Mouse (Mus musculus) T-helper 17 cell (primary cell): ENCODE results near the gene Ppard.

Source experiments
- in situ Hi-C, 2 experiments: fragments of 300-600 bp; cut with MboI, MseI; formaldehyde crosslinking; loops; 1 replicate in 1 of 2; 2 replicates in 1 of 2; pipeline ENCODE4 v1.15.1; 2025; ENCODE audit warnings: high pct_unique_total_duplicates in 2 of 2

Gene Ppard

DNA sequence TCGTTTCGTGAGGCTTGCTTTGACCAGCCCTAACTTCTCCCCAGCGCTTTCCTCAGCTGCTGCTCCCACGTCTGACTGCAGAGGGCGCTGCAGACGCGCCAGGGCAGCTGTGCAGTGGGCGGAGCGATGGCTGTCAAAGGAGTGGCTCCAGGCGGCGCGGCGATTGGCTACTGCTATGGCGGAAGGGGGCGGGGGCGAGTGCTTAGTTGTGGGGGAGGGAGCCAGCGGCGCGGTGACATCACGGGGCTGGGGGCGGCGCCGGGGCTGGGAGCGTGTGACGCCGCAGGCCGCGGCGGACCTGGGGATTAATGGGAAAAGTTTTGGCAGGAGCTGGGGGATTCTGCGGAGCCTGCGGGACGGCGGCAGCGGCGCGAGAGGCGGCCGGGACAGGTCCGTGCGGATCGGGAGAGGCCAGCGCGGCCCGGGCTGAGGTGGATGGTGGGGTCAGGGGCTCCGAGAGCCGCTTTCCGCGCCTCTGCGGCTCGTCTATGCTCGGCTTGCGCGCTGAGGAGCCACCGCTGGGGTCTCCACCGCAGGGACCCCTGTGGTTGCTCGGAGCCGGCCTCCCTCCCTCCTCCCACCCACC is at the start of gene Ppard:
Ppard (plus strand) TSS at position 226 of the 586 bp plus-strand sequence.
- in situ Hi-C loops: no loop called here

DNA sequence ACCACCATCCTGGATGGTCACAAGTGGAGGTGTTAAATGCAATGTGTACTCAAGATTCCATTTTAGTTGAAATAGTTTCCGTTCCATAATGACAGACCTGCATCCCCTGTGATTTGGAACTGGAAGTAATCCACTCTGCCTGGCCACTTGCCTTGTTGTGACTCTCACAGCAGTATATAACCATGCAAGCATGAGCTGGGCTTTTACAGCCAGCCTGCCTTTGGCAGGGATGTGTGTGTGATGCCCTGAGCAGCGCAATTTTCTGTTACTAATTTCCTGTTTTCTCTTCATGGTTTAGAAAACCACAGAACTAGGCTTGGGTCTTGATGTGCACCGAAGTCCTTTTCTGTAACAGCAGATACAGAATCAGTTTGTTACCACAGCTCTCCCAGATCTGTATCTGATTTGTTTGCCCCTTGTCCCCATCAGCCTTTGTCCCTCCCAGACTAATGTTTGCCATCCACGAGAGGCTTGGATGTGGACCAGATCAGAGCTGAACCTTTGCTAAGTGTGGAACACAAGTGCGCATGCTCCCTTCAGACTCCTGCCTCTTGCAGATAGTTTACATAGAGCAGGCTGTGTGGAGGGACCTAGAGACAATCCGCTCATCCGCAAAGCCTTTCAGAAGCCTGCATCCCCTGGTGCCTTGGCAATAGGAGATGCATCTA is 47.4 kb upstream of the Ppard start:
- in situ Hi-C loops: no loop called here

DNA sequence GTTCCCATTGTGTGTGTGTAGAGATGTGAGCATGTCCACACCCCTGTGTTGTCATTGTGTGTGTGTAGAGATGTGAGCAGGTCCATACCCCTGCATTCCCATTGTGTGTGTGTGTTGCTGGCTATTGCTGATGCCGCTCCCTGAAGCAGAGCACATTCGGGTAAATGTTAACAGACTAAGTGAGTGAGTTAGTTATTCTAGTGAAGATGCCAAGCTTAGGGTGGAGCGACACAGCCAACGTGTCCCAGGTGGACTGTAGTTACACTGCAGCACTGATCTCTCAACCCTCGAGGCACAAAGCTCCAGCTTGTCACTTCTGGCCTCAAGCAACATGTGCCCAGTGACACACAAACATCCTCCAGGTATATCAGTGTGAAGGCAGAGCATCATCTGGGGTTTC is 44.2 kb upstream of the Ppard start:
- in situ Hi-C loops: no loop called here

DNA sequence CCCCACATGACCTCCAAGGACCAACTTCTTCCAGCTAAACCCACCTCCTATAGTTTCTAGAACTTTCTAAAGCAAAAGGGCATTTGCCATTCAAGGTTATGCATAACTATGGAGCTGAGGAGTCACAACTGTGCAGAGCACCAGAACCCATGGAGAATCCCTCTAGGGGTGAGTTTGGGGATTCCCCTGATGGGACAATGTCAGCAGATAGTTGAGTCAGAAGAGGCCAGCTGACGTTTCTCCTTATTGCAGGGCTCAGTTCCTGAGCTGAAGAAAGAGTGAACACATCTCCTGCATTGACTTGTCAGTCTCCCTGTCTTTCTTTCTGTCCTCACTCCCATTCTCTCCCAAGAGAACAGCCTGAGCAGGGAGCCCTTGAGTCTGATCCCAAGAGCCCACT is 39.7 kb upstream of the Ppard start:
- in situ Hi-C loops: no loop called here

DNA sequence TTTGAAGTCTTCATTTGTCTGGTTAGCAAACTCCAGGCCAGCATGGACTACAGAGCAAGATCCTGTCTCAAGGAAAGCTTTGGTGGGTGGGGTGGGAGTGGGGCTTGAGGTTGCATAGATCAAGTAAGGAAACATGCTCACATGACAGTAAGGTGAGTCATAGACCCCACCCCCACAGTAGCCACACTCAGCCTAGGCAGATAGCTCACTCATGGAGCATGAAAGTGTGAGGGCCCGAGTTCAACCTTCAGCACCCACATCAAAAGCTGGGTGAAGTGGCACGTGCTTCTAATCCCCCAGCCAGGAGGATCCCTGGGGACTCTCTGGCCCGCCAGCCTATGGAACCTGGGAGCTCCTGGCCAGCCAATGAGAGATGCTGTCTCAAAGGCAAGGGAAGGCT is 38.9 kb upstream of the Ppard start:
- in situ Hi-C loops: no loop called here

DNA sequence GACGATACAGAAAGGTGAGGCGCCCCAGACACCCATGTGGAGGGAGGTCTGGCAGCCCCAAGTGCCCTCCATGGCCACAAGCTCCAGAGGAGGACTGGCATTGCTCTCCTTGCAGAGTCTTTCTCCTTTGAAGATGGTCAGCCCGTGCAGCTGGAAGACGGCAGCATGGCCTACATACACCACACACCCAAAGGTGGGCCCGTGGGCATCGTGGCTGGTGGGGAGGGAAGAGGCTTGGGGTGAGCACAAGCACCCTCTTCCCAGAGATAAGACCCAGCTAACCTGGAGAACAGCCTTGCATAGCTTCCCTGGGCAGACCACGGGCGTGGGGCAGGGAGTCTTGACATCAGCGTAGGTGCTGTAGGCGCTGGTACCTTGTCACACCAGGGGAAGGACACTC is 37.5 kb upstream of the Ppard start:
- in situ Hi-C loops: no loop called here

DNA sequence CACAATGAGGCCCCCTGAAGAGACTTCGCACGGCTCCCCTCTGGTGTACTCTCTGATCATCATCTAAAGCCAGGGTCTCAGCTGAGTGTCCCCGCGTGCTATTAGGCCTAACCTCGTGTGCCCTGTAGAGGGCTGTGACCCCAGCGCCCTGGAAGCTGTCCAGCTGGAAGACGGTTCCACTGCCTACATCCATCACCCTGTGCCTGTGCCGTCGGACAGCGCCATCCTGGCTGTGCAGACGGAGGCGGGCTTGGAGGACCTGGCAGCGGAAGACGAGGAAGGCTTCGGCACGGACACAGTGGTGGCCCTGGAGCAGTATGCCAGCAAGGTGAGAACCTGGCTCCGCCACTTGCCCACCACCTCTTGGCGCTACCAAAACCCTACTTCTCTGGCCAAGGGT is 34.9 kb upstream of the Ppard start:
- in situ Hi-C loops: no loop called here

DNA sequence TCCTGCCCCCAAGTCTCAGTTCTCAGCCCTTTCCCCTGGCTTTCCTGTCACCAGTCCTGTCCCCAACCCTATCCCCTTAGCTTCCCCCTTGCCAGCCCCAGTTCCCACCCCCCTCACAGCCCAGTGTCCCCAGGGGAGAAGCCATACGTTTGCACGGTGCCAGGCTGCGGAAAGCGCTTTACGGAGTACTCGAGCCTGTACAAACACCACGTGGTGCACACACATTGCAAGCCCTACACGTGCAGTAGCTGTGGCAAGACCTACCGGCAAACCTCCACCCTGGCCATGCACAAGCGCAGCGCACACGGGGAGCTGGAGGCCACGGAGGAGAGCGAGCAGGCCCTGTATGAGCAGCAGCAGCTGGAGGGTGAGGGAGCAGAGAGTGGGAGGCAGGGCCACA is 30.5 kb upstream of the Ppard start:
- in situ Hi-C loops: loop anchor here in 1 of 2 experiments (10.0 kb wide), 1 partner anchor 493 kb away; the partner anchor contains the start of genes Mapk14 and Slc26a8

DNA sequence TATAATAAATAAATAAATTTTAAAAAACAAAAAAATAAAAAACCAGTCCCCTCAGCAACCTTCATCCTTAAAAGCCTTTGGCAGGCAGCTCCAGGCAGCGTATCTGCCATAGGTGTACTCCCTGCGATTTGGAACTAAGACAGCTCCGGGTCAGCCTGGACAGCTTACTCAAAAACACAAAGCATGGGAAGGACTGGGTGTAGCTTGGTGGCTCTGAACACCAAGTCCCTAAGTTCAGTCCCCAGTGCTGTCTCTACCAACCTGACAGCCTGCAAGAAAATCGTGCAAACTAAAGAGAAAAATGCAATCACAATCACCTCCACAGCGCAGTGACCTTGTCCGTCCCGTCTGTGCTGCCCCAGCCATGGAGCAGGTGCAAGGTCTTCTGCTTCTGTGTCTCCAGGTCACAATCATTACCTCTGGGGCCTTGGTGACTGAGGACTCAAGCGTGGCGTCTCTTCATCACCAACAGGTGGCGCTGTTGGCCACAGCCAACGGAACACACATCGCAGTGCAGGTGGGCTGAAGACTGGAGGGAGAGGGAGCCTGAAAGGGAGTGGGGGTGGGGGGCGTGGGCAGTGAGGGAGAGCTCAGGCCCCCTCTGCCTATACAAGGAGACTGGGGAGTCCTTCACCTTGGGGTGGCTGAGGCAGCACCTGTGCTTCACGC is 28.3 kb upstream of the Ppard start:
- in situ Hi-C loops: loop anchor here in 1 of 2 experiments (10.0 kb wide), 1 partner anchor 491 kb away; the partner anchor contains the start of genes Mapk14 and Slc26a8

DNA sequence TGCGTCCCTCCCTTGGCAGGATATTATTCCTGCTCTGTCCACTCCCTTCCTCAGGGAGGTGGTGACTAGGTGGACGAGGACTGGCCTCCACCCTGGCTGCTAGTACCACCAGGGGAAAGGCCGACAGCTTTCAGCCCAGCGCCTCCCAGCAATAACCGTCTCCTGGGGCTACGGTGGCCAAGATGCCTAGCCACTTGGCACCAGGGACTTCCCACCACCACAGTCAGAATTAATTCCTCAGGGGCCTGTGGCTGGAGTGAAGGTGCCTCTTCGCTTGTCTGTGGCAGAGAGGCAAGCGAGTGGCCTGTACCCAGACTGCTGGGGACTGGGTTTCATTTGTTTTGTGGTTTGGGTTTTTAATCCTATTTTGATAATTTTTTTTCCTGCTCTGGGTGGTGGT is 27.1 kb upstream of the Ppard start:
- in situ Hi-C loops: loop anchor here in 1 of 2 experiments (10.0 kb wide), 1 partner anchor 489 kb away; the partner anchor contains the start of genes Mapk14 and Slc26a8

DNA sequence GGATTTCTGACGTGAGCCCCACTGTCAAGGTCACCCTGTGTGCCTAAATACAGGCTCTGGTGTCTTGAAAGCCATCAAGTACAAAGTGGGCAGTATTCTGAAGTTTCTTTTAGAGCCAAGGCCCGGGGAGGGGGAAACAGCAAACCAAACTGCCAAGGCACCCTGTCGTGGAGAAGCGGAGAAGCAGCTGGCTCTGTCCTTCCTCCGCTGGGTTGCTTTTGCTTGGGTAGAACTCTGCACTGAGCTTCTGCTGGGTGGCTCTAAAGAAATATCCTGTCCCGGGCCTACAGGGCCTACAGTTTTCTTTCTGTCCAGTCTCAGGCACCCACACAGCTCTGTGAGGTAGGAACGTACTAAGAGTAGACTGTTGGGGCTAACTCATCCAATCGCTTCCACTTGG is 25.4 kb upstream of the Ppard start:
- in situ Hi-C loops: loop anchor here in 1 of 2 experiments (10.0 kb wide), 1 partner anchor 488 kb away; the partner anchor contains the start of genes Mapk14 and Slc26a8

DNA sequence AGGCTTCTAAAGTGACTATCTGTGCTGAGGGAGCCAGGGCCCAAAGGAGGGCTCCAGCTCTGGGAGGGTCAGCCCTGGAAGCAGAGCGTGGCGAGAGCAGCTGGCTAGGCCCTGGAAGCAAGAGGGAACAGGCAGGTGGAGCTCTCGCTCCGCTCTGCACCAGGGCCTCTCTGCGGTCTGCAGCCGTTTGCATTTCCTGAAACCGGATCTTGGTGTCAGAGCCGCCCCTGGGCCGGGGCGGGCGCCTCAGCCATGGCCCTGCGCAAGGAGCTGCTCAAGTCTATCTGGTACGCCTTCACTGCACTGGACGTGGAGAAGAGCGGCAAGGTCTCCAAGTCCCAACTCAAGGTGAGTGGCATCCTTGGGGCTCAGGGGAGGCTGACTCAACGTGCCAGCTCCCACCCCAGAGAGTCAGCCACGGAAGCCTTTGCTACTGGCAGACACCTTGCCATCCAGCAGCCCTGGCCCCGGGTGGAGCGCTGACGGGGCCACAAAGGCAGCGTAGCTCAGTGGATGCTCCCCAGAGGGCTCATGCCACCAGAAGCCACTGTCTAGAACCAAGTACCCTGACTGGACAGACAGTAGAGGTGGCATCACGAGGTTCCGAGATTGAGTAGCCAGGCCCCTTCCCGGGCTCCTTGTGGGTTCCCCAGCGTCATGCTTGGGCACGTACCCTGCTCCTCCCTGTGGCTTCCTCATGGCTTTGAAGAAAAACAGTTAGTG is 24.7 kb upstream of the Ppard start, which contains the start of gene Def6:
Def6 (plus strand) TSS at position 188 of the 723 bp plus-strand sequence.
- in situ Hi-C loops: loop anchor here in 1 of 2 experiments (10.0 kb wide), 1 partner anchor 487 kb away; the partner anchor contains the start of genes Mapk14 and Slc26a8

DNA sequence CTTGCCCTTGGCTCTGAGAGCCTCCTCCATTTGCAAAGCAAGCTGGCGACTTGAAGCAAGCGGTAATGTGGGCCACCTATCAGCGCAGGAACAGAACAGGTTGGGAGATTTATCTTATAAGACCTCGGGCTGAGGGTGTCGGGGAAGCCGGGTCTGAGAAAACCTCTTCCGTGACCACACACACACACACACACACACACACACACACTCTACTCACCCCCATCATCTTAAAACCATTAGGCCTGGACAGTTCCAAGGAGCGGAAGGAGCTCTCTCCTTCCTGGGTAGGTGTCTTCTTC is 24.2 kb upstream of the Ppard start:
- in situ Hi-C loops: loop anchor here in 1 of 2 experiments (10.0 kb wide), 1 partner anchor 487 kb away; the partner anchor contains the start of genes Mapk14 and Slc26a8

DNA sequence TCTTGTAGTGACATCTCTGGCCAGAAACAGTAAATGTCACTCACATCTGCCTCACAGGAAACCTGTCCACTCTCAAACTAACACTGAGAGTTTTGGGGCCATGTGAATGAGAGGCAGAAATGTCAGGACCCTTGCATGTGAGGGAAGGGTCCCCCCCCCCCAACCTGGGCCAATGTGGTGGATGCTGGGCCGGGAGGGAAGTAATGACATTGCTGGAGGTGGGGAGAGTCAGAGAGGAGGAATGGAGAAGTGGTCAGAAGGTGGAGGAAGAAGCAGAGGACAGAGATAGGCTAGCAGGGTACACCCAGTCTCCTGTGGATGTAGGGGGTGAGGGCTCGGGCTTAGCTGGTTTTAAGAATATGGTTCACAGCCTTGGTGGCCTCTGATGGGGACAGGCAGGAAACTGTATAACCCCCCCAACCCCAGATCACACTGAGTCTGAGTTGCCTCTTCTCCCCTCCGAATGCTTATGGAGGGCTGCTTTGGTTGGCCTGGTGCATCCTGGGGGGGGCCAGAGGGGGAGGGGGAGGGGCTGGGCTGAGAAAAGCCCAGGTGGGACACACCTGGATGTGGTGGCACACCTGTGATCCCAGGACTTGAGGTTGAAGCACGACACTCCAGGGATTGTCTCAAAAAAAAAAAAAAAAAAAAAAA is 22.9 kb upstream of the Ppard start:
- in situ Hi-C loops: loop anchor here in 1 of 2 experiments (10.0 kb wide), 2 partner anchors 485 to 1455 kb away; partner anchors contain the start of genes Cmtr1, Mapk14 and Slc26a8

DNA sequence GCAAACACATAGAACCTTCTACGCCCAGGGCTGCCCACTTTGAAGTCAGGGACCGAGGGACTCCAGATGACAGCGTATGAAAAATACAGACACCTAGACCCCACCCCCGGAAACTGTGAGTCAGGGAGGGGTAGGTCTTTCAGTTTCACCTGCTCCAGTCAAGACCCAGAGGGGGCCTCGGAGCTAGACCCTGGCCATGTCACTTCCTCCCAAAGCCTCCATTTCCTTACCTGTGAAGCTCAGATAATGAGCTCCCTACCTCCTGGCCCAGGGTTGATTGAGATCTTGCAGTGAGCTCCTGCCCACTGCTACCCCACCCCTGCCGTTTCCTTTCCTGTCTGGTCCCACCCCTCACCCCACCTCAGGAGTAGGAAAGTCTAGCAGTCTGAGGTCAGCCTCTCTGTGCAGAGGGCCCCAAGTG is 20.6 kb upstream of the Ppard start:
- in situ Hi-C loops: loop anchor here in 1 of 2 experiments (10.0 kb wide), 1 partner anchor 1453 kb away; the partner anchor contains the start of gene Cmtr1

DNA sequence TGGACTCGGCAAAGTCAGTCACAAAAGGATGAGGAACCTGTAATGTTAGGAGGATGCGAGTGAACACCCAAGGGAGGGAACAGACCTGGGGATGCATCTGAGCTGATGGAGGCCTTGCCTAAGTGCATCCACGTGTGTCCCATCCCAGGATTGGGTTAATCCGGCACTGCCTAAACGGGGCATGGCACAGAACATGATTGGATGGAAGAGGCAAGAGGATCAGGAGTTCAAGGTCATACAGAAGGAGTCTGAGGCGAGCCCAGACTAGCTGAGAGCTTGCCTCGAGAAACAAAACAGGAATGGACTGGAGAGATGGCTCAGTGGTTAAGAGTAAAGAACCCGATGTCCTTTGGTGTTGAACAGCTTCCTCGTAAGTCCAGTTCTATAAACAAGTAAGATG is 20.1 kb upstream of the Ppard start:
- in situ Hi-C loops: loop anchor here in 1 of 2 experiments (10.0 kb wide), 1 partner anchor 1452 kb away; the partner anchor contains the start of gene Cmtr1

DNA sequence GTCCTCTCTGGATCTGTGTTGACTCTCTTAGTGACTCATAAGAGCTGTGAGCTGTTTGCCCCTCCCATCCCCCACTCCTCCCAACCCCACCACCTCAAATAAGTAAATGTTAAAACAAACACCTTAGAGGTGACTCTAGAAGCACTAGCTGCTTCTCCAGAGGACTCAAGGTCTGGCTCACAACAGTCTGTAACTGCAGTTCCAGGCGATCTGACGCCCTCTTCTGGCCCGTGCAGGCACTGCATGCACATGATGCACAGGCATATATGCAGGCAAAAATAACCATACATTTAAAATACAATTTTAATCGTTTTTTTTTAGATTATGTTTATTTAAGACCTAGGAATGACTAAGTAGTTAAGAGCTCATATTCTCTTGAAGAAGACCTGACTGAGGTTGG is 19.3 kb upstream of the Ppard start:
- in situ Hi-C loops: loop anchor here in 1 of 2 experiments (10.0 kb wide), 1 partner anchor 1452 kb away; the partner anchor contains the start of gene Cmtr1

DNA sequence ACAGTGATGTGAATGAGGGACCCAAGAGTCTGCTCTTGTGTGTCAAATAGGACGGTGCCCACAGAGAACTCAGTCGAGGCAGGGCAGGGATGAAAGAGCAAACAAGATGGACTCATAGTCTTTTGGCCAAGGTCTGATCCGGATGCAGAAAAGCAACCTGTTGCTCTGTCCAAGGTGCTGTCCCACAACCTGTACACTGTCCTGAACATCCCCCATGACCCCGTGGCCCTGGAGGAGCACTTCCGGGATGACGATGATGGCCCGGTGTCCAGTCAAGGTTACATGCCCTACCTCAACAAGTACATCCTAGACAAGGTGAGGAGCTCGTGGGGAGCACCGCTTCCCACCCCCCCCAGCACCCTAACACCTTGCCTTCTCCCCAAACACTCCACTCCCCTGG is 15.7 kb upstream of the Ppard start:
- in situ Hi-C loops: loop anchor here in 1 of 2 experiments (10.0 kb wide), 1 partner anchor 1448 kb away; the partner anchor contains the start of gene Cmtr1

DNA sequence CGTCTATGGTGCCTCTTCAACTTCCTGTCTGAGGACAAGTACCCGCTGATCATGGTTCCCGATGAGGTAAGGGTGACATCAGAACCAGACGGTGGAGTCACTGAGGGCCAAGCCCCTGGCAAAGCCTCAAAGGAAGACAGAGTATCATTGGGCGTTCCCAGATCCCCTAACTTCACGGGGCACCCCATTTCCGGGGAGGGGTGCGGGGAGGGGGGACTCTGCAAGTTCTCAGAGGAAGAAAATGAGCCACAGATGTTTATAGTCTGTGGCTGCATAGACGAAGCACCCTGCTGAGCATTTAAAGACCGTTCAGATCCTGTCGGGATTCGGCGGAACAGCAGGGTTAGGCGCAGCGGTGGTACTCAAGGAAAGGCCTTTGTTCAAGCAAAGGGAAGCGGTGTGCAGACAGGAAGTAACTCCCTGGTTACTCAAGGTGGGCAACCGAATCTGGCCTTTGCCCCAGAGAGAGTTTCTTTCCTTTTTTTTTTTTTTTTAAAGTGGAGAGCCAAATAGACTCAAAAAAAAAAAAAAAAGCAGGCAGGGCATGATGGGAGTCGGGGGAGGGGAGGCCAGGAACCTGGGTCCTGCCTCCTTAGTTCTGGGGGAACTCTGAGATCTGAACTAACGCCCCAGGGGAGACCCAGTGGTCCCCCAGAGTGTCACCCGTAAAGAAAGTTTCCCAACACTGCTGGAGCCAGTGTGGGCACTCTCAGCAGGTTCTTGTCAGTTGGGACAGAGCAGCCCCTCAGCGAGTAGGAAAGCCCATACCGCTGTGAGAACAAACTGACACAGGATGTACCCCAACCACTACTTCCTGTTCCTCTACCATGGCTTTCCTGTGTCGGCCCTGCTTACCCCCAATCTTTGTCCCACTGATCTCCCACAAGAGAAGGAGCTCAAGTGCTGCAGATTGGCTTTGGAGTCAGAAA is 14.5 kb upstream of the Ppard start:
- in situ Hi-C loops: loop anchor here in 1 of 2 experiments (10.0 kb wide), 1 partner anchor 1447 kb away; the partner anchor contains the start of gene Cmtr1
